Mouse (Mus musculus): ENCODE measurements around the gene Mfsd9.
A peak's percentile ranks its signal among the peaks of the same experiment; 100 is the strongest.

Mfsd9 gene

DNA sequence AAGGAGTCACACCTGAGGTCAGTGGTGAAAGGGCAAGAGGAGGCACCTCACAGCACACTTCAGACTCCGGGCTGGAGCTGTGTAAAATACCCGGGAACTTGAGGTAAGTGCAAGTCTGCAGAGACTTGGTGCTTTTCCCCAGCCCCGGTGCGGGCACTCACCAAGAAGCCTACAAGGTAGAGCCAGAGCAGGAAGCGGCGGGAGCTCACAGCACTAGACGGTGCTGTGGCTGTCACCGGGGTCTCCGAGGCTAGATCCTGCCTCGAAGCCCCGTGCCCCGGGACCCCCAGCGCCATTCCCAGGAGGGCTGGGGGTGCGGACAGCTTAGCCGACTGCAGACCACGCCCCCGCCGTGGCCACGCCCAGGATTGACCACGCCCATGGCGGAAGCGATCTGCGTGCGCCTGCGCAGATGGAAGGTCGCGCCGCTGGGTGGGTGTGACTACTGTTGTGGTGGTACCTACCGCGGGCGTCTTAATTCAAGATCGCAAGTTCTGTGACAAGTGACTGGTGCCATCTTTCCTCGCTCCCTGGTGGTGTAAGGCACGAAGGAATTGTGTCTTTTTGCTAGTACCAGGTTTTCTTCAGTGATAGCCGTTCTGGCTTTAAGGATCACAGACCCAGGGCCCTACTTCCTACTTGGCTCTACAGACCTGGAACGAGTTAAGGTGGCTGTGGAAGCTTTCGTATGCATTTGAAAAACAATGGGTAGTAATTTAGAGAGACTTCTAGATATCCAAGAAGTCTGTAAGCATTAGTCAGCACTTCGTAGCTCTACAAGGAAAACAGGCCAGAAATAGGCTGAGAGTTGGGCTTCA lies at the start of gene Mfsd9:
TSS of gene Mfsd9 (minus strand) at position 364 of the 818 bp plus-strand sequence.
- peak; percentile 86 to 93 for DNase-seq (ENCODE audit: low spot score in 2 of 2)

DNA sequence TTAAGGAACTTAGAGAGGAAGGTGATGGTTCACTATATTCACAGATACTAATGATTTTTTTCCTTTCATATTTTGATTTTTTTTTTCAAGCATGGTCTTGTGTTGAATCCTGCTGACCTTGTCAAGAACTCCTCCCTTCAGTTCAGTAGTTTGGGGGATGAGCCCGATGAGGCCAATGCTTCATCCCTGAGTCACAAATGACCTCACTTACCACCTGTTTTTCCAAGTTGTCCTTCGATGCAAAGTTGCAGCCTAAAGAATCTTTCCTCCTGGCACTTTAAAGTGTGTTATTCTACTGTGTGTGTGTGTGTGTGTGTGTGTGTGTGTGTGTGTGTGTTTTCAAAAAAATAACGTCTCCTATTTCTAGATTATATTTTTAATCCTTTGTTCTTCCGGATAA lies 45.0 kb upstream of the Mfsd9 start:
- no peak for DNase-seq (ENCODE audit: low spot score in 2 of 2)

DNA sequence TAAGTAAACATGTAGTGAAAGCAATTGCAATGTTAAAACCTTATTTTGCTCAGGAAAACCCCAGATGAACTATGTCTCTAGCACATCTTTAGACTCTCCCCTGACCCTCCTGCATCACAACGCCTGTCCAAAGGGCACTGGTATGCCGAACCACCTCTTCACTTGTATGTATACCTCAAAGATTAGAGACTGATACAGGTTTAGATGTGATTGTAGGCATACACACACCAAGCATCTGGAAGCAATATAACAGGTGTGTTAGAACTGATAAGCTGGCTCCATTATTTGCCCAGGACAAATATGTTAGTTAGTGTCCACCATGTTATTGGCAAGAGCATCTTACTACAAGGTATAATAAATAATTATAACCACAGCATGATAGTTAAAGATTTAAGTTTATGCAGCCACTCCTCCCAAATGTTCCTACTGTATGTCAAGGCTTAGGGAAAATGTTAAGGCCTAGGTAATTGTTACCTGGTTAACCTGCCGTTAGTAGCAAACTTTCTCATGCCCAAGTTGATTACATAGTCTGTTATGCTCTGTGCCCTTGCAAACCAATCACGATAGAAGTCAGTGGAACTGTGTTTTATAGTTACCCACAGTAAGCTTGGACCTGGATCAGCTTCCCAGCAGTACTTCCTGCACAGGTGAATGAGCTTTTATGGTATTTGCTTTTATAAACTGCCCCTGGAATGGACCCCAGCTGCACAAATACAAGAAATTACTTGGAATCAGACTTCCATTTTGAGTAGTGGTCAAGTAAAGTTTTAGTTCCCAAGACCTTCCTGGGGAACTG lies 40.4 kb upstream of the Mfsd9 start:
- DNase-seq (ENCODE audit: low spot score in 2 of 2), result no peak

DNA sequence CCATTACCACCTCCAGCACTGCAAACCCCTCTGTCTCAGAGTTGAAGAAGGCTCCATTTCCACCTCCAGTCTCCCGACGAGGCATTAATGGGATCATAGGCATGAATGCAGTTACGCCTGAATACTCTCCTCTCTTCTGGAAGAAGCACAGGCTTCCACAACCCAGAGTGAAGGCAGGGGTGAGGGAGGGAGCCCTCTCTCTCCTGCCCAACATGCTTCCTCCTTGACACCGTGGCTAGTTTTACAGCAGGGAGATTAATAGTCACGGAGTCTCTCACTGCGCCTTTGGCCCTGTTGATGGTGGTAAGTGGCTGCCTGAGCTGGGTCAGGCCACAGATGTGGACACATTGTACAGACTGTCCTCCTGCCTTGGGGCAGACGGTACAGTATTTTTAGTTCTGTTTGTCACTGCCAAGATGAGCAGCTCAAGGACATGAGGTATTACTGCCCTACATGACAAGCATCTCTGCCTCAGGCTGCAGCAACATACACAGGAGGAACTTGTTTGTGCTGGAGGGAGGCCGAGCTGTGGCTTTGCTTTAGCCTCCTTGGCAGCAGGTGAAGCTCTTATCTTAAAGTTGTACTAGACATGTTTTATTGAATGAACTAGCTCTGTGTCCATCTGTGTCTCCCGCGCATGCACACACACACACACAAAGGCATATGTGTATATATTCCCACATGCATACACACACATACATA lies 38.9 kb upstream of the Mfsd9 start:
- DNase-seq (ENCODE audit: low spot score in 2 of 2), result no peak

DNA sequence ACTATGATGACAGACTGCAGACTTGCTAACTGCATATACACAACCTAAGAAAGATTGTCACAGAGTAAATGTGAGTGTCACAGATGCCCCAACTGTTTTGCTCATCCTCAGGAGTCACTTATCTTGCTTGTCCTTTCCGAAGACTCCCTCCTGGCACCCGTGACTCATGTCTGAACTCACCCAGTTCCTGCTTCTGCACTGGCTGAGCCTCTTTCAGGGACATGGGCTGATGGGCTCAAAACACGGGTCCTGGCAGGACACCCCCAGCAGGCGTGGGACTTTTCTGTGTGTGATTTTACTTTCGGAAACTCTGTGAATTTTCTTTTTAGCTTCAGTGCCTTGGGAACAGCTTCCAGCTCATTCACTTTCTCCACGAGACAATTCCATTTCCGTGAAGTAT lies 35.3 kb upstream of the Mfsd9 start:
- DNase-seq (ENCODE audit: low spot score in 2 of 2), result no peak

DNA sequence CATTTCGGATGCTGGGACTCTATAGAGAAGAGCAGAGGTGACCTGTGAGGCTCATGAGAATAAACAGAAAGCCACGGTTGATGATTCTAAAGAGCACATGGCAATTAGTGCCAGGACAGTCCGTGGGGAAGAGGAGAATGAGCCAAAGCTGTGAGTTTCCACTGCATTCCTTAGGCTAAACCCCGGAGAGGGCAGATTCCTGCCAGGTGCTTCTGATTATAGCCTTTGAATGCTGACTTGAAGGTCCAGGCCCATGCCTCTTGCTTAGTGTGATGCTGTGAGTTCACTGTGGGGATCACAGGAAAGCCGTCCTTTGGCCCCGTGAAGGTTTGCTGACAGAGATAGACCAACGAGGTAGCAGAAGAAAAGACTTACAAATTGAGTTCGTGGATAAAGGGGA lies 34.4 kb upstream of the Mfsd9 start:
- DNase-seq (ENCODE audit: low spot score in 2 of 2), result no peak

DNA sequence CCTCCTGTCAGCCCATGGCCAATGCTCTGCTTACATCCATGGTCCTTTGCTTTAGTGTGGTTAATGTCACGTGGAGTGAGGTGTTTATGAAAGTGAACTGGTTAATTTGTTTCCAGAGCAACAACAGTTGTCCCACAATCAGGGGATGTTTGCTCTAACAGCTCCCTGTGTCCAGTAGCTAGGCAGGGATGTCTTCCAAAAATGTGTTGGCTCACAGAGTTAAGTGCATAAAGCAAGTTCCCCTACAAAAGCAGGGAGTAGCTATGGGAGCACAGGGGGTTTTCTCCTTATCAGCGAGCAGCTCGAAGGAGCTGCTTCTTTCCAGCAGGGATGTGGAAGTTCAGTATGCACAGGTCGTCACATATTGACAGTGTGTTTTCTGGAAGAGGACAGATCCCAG lies 34.0 kb upstream of the Mfsd9 start:
- no peak for DNase-seq (ENCODE audit: low spot score in 2 of 2)

DNA sequence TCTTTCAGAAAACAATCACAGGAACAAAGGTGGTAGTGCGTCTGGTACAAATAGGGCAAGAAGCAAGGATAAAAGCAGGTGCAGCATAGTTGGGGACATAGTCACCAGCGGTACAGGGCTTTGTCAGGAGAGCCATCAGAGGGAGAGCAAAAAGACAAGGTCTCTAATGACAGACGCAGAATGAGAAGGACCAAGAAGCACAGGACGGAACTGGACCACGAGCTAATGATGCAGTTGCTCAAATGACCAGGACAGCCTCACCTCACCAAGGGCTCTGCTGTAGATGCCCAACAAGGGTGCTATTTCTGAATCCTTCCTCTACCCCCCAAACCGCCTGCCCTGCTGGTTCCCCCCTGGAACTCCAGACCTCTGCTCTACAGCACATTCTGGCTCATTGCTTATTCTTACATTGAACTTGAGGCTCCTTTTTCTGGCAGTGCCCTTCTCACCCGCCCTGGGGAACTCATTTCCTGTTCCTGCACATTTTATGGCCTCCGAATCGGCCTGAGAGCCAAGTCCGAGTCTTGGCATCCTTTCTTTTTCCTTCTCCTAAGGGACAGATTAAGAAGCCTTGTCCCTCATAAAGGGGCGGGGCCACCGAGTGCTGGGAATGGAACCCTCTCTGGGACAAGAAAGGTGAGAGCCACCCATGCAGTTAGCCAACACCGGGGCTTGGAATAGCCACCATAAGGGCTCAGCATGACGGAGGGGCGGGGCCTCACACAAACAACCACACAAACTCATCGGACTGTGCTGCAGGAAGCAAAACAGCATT lies 24.8 kb upstream of the Mfsd9 start:
- no peak for DNase-seq (ENCODE audit: low spot score in 2 of 2)

DNA sequence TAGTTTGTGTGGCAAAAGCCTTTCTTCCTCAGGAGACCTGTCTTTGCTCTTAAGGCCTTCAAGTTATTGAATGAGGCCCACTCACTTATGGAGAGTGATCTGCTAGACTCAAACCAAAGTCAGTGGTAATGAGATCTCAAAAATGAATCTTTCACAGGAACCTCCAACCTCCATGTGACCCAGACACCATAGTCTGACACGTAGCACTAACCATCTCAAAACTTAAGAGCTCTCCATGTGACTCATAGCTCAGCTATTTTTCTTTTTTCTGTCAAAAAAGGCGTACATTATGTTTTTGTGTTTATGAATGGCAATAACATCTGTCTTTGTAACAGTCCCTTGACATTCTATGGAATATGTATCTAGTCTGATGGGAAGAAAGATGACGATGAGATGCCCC lies 18.2 kb upstream of the Mfsd9 start:
- DNase-seq (ENCODE audit: low spot score in 2 of 2), result no peak

DNA sequence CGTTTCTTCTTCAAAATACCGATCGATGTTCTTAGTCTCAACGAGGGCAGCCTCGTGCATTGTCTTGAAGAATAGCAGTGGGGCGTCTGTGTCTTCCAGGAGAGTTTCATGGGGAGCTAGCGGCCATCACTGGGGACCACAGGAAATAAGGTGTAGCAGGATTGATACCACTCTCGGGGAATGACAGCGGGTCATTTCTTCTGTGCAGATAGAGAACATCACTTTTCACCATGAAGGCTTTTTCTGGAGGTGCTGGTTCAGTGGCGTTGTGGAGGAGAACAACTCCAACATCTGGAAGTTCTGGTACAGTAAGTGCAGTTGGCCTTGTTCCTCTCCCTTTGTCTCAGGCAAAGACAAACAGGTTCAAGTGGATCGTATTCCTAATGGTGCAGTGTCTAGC lies 15.4 kb upstream of the Mfsd9 start:
- no peak for DNase-seq (ENCODE audit: low spot score in 2 of 2)

DNA sequence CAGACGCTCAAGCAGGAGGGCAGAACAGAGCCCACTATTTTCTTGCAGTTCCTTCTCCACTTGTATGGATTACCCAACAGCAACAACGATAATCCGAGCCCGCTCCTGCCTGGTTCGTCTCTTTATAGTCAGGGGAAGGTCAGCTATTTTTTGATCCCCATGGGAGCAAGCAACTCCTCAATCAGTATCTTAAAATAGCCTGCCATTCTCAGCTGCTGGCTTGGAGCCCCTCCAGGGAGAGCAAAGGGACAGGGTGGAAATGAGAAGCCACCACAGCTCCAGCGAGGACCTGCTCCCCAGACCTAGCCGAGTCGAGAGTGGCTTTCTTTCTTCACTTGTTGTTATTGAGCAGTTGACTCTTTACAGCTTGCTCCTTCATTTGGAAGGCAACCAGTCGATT lies 14.9 kb upstream of the Mfsd9 start, which contains the start of gene Tmem182:
TSS of gene Tmem182 (plus strand) at position 251 of the 400 bp plus-strand sequence.
- no peak for DNase-seq (ENCODE audit: low spot score in 2 of 2)

DNA sequence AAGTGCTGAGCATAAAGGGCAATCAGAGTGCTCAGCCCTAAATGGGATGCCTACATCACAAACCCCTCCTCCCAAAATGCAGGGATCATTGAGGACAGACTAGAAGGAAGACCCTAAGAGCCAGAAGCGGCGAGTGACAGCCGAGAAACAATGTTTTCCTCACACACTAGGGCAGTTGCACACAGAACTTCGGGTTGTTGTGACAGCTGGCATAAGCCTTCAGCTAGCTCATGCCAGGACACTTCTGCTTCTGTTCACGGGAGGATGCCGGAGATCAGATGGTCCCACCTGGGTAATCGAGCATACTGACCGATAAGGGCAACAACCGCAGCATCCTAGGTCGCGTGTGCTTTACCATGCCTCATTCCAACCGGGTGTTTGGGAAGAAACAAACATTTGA lies 13.6 kb upstream of the Mfsd9 start:
- no peak for DNase-seq (ENCODE audit: low spot score in 2 of 2)

DNA sequence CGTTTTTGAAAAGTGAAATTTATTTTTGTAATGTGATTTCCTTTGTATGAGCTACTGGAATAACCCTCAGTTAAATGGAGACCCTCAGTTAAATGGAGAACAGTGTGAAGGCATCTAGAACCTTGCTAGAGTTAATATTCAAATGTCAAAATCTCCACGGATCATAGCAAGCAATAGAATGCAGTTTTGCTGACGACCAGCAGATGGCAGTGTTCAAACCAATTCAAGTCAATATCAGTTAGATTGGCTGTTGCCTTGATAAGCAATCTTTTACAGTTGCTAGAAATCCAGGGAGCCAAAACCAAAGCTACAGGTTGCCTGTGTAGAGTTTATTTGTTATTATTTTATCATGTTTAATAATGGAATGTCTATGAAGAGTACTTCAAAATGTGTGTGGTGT lies 12.3 kb upstream of the Mfsd9 start:
- peak in 1 of 2 experiments; percentile 46 for DNase-seq (ENCODE audit: low spot score in 2 of 2)

DNA sequence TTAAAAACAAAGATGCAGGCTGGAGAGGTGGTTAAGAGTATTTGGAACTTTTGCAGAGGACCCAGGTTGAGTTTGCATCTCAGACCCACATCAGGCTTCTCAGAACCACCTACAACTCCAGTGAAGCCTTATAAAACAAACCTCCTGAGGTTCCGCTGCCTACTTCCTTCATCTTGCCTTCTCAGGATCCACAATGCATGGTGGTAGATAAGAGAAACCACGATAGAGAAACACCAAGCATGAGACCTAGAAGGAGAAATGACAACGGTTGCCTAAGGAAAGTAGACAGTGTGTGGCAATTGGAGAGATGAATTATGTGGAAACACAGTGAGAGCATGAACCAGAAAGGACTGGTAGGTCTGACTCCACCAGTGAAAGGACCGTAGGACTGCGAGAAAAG lies 10.4 kb upstream of the Mfsd9 start:
- DNase-seq (ENCODE audit: low spot score in 2 of 2), result no peak

DNA sequence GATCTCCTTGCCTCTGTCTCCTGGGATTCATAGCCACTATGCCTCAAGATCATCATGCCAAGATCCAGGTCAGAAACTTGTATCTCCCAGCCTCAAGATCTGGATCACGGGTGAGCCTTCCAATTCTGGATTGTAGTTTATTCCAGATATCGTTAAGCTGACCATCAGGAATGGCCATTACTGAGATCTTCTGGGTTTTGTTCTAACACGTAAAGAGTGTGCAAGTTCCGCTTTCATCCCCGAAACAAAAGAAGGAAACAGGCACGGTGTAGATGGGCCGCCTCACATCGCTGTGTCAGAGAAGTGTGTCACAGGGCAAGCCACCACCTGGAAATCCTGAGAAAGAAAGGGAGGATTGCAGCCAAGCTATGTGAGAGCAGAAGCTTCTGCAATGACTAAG lies 8.6 kb upstream of the Mfsd9 start:
- no peak for DNase-seq (ENCODE audit: low spot score in 2 of 2)

DNA sequence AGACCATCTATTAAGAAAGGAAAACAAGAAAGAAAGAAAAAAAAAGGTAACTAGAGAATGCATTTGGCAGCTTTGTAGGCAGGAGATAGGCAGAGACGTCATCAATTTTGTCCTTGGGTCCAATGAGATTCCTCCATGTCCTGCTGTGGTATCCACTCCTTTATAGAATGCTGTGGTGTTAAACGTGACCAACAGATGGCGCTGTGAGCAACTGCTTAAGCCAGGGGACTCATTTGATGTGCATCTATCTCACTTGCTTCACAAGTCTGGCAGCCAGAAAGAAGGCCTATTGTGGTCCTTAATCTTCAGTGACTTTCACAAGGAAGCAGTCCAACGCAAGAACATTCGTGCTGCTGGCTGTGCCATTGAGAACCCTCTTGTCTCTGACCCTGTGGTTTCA lies 6.9 kb upstream of the Mfsd9 start:
- no peak for DNase-seq (ENCODE audit: low spot score in 2 of 2)

DNA sequence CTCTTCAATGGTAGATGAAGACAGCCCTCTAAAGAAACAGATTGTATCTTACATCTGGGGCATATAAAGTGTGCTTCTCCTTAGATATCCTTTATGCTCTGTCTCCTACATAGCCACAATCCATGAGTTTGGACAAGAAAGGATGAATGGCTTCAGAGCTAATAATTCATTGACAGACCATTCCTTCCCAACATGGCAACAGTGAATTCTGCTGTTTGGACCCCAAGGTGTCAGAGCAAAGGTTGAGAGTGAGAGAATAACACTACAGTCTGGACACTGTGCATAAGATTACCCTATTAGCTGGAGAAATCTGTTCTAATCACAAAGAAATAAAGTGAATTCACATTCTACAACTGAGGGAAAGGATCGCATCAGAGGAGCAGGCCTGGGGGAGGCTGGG lies 5.0 kb upstream of the Mfsd9 start:
- DNase-seq (ENCODE audit: low spot score in 2 of 2), result no peak

DNA sequence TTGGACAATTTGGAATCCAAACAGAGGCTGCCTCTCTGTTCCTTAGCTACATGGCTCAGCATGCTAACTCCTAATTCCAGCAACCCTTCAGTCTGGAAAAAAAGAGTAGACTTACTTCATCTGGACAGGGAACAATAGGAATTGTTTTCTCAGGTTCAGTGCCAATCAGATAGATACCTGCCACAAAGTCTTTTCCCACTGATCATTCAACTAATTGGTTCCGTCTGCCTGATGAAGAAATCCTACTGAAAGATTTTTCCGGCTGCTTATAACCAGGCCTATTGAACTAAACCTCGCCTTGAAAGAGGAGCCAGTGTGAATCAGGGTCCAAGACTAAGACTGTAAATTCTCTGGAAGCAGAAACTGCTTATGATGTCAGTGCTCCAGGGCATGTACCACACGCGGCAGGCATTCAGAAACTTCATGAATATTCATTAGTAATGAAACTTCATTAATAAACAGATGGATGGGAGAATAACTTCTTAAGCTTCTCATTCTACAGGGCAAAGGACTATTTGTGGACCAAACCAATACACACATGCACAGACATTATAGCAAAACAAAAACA lies 737 bp downstream of the Mfsd9 start:
- DNase-seq (ENCODE audit: low spot score in 2 of 2), result no peak

DNA sequence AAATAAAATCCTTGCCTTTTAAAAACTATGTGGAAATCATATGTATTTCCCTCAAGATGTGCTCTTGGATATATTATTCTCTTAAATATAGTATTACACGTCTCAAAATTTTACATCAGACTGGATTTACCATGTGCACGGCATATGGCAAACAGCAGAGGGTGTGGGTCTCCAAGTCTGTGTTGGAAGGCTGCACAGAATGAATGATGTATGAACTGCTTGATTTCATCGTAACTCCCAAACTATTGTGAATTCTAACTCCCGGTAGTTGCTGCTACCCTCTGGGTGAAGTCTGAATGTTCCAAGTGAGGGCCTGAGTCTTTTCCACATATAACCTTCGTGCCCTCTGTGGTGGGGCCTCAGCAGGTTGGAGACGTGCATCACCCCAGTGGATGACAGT lies 1.5 kb downstream of the Mfsd9 start:
- no peak for DNase-seq (ENCODE audit: low spot score in 2 of 2)

DNA sequence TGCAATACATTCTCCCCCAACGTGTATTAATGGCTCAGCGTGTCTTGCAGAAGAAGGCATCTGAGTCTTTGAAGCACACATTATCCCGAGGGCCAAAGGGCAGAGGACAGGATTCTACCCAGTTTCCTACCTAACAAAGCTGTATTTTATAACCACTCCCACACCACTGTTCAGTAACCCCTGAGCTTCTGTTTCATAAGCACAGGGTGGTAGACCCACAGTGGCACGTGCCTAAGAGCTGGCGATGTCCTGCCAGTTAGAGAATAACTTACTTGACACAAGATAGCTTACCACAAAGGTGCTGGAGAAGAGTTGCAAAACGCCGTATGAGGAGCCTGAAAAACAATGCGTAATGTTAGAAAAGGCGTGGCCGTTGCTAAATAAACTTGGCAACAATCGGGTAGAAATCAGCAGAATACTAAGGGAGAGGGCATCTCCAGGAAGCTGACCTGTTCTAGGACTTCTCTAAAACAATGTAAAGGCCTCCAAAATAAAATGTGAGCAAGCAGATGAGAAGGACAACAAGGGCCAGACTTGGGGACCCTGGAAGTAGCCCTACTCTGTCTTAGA lies 4.5 kb downstream of the Mfsd9 start:
- DNase-seq (ENCODE audit: low spot score in 2 of 2), result no peak

DNA sequence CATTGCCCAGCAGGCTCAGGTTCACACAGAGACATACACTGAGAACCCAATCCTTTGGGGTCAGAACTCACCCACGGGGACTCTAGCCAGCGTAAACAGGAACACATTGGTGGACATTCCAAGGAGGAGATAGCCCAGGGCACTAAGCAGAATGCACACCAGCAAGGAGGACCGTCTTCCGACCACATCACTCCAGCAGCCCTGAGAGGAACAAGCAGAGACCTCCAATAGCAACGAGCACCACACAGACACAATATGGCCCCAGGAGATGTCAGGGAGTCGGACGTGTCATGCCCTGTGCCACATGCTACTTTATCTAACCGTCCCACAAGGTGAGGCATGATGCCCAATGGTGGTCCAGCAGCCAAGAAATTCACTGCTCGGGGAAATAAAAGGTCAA lies 6.2 kb downstream of the Mfsd9 start:
- no peak for DNase-seq (ENCODE audit: low spot score in 2 of 2)
